Mouse (Mus musculus): ENCODE data around the gene Cbx2. TPM values are rescaled to one million over a fixed set of nuclear protein-coding genes. Genes with fewer than 3 reads are reported as not detected.

The Cbx2 gene
- polyA plus RNA-seq, 1 experiment, result 0.91 TPM

DNA sequence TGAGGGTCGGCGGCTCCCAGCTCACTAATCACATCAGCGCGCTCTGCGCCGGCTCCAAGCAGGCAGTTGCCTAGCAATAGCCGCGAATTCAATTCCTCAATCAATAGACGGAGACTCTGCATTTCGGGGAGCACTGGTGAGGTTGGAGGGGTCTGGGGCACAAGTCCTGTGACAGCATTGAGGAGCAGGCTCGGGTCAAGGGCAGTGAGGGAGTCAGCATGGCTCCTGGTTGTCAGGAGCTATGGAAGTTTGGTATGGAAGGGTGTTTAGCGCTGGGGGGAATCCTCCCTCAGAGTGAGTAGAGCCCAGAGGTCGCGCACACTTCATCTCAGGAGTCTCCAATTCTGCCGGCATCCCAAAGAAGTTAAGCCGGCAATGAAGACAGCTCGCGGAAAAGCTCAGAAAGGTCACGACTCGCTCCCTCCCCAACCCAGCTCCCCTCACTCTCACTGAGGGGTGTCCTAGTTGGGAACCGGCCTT, 13.0 kb downstream of the Cbx2 start:
- H3K4me3 ChIP-seq (ENCODE audit: insufficient read depth, low read depth, low read length), result no peak overlapping the region
- H3K27ac ChIP-seq (replicated peaks; ENCODE audit: low read depth, low read length), result no peak overlapping the region
- H3K4me1 ChIP-seq (ENCODE audit: control insufficient read depth, insufficient read depth, insufficient read length, low read length), result peaks cover 2% of the 10 kb centered on the region; the same call in 1 of the 2 replicates

DNA sequence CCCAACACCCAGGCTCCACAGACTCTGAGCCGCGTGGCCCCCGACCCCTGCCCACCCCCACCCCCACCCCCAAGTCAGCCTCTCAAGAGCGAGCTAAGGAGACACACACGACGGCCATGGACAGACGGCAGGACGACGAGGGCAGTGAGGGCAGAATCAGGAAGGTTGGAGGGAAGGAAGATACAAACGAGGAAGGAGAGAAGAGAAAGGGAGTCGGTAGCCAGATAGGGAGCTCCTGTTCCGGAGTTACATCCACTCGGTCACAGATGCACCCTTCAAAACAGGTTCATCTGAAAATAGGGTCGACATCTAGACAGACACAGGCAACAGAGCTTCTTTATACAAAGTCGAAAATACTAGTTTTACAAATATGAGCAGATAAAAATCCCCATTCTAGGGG, 13.7 kb downstream of the Cbx2 start:
- no peak overlapping the region for H3K4me3 ChIP-seq (ENCODE audit: insufficient read depth, low read depth, low read length)
- H3K4me1 ChIP-seq (ENCODE audit: control insufficient read depth, insufficient read depth, insufficient read length, low read length), result peaks cover 4% of the 10 kb centered on the region
- no peak overlapping the region for H3K27ac ChIP-seq (replicated peaks; ENCODE audit: low read depth, low read length)

DNA sequence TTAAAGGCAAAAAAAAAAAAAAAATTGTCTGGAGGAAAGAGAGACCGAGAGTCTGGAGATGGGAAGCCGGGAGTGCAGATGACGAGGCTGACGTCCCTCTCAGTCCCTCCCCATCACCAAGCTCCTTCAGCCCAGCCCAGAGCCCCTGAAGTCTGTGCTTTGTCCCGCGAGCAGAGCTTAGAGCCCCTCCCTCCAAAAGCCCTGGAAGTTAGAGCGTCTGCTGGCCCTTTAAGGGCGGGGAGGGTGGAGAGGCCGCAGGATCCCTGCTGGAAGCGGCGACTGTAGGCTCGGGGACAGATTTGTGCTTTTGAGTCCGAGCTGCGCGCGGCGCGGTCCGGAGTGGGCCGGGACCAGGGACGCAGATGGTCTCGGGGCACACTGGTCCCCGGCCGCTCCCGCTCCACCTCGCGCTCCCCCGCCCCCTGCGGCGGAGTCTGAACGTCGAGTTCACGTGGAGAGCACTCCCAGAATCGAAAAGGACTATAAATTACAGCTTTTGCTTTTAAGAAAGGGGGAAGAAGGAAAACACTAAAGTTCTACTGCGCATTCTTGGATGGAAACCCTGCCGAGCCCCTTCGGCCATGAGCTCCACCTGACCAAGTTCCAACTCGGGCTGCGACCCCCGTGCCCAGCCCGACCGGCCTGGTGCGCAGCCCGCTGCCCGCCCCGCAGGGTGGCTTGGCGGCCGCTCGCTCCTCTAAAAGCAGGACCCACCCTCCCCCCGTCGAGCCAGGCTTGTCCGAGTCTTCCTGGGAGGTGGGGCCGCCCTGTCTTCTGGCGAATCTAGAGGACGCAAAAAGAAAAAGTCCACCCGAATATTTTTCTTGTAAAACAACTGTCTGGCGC, 14.4 kb downstream of the Cbx2 start:
- no peak overlapping the region for H3K27ac ChIP-seq (replicated peaks; ENCODE audit: low read depth, low read length)
- H3K4me1 ChIP-seq (ENCODE audit: control insufficient read depth, insufficient read depth, insufficient read length, low read length), result peaks cover 6% of the 10 kb centered on the region
- peak overlapping the region; percentile 49 for H3K4me3 ChIP-seq (ENCODE audit: insufficient read depth, low read depth, low read length)

DNA sequence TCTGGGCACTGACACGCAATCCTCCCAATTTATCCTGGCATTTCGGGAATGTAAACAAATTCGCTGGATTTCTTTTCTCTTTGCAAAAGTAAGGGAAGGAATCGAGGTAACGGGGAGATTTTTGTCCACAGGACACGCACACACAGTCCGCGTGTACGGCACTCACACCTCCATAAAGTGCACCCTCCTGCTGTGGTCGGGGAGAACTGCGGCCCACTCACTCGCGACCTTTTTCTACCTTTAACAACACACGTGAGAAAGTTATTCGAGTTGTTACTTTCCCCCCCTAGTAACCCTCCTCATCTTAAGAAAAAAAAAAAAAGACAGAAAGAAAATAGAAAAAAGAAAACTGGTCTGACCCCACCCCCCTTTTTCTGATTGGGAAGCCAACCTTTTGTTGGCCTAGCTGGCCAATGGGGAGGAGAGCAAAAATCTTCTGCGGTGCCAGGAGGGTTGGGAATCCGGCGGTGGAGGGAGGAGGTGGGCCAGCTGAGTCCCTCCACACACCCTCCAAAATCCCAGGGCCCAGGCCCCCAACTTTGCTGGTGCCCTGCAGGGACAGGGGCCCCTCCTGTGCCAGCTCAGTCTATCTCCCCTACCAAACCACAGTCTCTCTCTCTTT, 15.1 kb downstream of the Cbx2 start:
- Histone ChIP-seq H3K4me1 (ENCODE audit: control insufficient read depth, insufficient read depth, insufficient read length, low read length) (peaks cover 6% of the 10 kb centered on the region), H3K27ac (replicated peaks; ENCODE audit: low read depth, low read length) (no peak overlapping the region), H3K4me3 (ENCODE audit: insufficient read depth, low read depth, low read length) (peak overlapping the region; percentile 49)

DNA sequence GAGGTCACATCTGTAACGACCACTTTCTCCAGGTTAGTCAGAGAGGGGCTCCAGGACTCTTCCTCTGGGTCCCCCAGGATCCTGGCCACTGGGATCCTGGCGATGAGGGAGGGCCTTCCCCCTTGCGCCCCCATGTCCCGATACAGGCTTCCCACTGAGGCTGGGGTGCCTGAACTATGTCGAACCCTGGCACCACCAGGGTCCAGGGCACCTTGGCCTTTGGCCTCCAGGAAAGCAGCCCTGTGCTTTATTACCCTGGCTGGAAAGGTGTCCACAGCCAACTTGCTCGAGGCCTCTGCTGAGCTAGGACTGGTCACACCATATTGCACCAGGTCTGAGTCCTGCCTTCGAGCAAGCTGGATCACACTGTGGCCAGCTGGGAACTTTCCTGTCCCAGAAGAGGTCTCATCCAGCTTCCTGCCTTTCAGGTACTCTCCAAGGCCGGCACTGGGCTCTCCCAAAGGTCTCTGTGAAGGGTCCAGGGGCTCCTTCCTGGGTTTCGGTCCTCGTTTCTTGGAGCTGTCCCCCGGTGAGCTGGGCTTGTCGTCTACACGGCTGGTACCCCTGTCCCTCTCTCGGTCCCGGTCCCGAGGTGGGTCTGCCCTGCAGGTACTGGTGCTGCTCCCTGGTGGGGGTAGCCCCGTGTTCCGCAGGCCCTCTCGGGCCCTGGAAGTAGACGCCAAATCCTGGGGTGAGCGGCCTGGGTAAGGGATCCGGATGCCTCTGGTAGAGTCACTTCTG, 16.2 kb downstream of the Cbx2 start:
- H3K4me3 ChIP-seq (ENCODE audit: insufficient read depth, low read depth, low read length), result no peak overlapping the region
- H3K27ac ChIP-seq (replicated peaks; ENCODE audit: low read depth, low read length), result no peak overlapping the region
- peaks cover 6% of the 10 kb centered on the region for H3K4me1 ChIP-seq (ENCODE audit: control insufficient read depth, insufficient read depth, insufficient read length, low read length)

DNA sequence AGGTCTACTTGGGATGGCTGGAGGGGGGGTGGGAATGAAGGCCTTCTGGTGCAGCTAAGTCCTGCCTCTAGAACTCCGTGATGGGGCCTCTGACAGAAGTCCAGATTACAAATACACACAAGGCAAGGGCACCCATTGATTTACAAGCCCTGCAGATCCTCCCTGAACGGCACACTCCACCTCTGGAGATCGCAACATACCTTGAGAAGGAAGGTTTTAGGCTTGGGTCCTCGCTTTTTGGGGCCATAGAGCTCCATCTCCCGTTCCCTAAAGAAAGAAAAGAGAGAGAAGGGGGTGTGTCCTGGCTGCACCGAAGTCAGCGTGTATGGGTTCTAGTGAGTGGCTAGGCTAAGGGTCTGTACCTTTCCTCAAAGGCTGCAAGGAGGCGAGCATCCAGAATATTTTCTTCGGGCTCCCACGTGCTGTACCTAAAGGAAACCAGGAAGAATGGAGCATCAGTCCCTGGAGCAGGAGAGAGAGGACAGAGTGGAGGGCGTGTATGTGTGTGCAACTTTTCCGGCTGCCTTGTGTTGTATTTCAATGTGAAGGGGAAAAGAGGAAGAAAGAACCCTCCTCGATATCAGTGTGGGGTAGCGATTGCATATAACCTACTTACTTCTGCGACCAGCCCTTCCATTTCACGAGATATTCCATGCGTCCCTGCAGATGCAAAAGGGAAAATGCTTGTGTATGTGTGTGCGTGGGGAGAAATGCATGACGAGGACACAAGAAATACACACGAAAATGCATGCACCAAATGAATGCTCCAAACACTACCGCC, 17.2 kb downstream of the Cbx2 start:
- Histone ChIP-seq H3K4me1 (ENCODE audit: control insufficient read depth, insufficient read depth, insufficient read length, low read length) (peaks cover 6% of the 10 kb centered on the region), H3K27ac (replicated peaks; ENCODE audit: low read depth, low read length) (no peak overlapping the region), H3K4me3 (ENCODE audit: insufficient read depth, low read depth, low read length) (peak overlapping the region; percentile 84)

DNA sequence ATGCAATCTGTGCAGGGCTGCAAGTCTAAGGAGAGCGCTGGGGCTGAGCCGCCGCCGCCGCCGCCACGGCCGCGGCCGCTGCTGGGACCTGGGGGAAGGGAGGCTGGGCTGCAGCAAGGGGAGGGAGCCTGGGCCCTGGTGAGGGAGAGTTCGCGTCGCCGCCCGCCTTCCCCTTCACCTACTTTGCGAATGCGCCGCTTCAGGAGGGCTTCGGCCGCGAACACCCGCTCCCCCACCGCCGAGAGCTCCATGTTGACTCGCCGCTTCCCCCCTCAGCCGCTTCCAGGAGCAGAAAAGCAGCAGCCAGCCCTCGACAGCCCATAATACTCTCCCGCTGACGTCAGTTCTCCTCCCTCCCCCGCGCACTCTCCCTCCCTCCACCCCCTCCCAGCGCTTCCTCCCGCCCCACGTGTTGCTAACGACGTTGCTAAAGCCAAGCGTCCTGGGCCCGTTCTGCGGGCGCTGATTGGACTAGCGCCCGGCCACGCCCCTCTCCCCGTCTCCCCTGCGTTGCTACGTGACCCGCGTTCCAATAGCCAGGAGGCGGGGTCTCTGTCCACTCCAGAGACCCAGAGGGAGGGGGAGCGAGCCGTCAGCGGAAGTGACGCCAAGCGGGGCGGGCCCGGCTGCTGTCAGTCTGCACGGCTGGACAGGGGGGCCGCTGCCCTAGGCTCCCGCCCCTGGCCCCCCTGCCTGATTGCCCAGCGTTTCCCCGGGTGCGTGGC, 18.0 kb downstream of the Cbx2 start, which contains the start of gene Cbx8:
Gene Cbx8 (minus strand): TSS at position 370 of the 725 bp plus-strand sequence.
- Histone ChIP-seq H3K4me1 (ENCODE audit: control insufficient read depth, insufficient read depth, insufficient read length, low read length) (peaks cover 6% of the 10 kb centered on the region), H3K27ac (replicated peaks; ENCODE audit: low read depth, low read length) (peak within 1 kb of the TSS; percentile 82), H3K4me3 (ENCODE audit: insufficient read depth, low read depth, low read length) (peak within 1 kb of the TSS; percentile 84)

DNA sequence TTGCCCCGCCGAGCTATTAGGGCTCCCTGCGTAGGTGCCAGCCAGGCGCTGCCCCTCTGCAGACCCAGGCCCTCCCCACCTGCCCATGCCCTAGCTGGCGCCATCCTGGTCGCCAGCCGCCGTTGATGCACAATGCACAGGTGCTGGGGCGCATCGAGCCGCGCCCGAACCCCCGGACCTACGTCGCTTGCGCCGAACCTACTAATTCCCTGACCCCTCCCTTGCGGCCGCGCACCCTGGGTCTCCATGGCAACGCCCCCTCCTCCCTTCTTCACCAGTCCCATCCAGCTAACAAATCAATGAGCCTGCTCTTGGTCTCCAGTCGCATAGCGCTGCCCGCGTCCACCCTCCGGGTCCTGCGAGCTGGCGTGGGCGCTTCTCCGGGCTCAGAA, 18.6 kb downstream of the Cbx2 start:
- H3K4me1 ChIP-seq (ENCODE audit: control insufficient read depth, insufficient read depth, insufficient read length, low read length), result peaks cover 6% of the 10 kb centered on the region
- H3K27ac ChIP-seq (replicated peaks; ENCODE audit: low read depth, low read length), result no peak overlapping the region
- peak overlapping the region; percentile 66 for H3K4me3 ChIP-seq (ENCODE audit: insufficient read depth, low read depth, low read length)

DNA sequence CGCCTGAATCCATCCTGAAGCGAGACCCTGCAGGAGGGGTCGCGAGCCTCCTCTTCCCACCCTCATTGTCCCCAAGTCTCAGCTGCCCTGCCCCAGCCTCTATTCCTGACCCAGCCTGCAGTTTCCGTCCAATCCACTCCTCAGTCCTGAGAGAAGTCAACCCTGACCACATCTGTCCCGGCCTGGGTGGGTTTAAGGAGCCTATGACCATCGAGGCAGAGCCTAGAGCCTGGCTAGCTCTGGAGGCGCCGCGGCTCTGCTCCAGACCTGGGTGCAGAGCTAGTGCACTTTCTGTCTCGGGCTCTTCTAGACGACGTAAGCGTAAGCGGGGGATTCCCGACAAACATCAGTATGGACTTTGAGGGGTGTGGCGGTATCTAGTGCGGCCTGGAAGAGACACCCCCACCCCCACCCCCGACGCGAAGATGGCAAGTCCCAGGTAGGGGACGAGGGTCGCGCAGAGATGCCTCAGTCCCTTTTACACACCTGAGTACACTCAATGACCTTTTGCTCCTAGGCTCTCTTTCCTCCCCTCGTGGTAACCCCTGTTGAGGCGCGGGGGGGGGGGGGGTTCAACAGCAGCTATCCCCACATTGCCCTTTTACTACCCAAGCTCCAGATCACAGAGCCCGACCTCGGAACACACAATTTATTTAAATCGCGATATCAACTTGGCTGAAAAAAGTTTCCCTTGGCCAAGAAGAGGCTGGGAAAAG, 19.1 kb downstream of the Cbx2 start:
- Histone ChIP-seq H3K27ac (replicated peaks; ENCODE audit: low read depth, low read length) (no peak overlapping the region), H3K4me1 (ENCODE audit: control insufficient read depth, insufficient read depth, insufficient read length, low read length) (peaks cover 6% of the 10 kb centered on the region), H3K4me3 (ENCODE audit: insufficient read depth, low read depth, low read length) (peak overlapping the region; percentile 66)

DNA sequence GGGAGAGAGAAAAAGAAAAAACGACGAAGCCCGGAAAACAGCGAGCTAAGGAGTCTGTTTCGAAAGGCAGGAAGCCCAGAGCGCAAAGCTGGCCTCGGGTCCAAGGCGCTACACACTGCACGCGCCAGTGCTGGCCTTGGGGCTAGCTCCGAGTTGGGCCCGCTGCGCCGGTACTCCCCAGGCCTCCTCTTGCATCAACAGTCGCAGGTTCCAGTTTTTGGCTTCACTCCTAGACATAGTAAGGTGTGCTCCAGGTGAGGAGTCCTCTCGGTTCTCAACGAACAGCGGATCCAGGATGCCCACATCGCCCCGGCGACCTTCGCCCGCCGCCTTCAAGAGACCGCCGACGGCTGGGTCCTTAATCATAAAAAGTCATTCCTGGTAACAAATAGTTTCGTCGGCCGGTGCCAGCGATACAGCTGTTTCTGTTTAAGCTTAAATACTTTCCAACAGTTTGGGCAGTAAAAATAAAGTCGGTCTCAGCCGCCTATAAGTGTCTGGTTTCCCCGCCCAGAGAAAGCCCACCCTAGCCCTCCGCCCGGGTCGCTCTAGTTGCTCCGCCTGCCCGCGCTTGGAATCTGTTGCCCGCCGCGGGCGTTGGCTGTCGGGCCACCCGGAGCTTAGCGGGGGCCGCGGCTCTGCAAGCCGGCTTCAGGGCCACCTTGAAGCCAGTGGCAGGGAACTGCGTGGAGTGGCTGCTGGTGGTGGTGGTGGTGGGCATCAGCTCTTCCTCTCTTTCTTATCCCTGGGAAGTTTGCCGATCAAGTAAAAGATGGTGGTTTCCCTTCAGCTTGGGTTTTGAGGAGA, 19.9 kb downstream of the Cbx2 start:
- Histone ChIP-seq H3K4me1 (ENCODE audit: control insufficient read depth, insufficient read depth, insufficient read length, low read length) (peaks cover 6% of the 10 kb centered on the region), H3K27ac (replicated peaks; ENCODE audit: low read depth, low read length) (no peak overlapping the region), H3K4me3 (ENCODE audit: insufficient read depth, low read depth, low read length) (0 out of 2 replicates have a peak overlapping the region, but pooled peaks have one; percentile 7)

DNA sequence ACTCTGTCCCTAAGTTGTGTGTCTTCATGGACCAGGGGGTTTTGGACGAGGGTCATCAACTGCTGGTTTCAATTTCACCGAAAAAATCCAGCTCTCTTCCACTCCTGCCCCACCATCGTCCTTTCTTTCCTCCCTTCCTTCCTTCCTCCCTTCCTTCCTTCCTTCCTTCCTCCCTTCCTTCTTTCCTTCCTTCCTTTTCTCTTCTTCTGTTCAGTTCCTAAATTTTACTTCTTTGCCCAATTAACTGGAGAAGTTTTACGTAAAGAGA, 20.4 kb downstream of the Cbx2 start:
- Histone ChIP-seq H3K4me3 (ENCODE audit: insufficient read depth, low read depth, low read length) (no peak overlapping the region), H3K4me1 (ENCODE audit: control insufficient read depth, insufficient read depth, insufficient read length, low read length) (peaks cover 6% of the 10 kb centered on the region), H3K27ac (replicated peaks; ENCODE audit: low read depth, low read length) (no peak overlapping the region)

DNA sequence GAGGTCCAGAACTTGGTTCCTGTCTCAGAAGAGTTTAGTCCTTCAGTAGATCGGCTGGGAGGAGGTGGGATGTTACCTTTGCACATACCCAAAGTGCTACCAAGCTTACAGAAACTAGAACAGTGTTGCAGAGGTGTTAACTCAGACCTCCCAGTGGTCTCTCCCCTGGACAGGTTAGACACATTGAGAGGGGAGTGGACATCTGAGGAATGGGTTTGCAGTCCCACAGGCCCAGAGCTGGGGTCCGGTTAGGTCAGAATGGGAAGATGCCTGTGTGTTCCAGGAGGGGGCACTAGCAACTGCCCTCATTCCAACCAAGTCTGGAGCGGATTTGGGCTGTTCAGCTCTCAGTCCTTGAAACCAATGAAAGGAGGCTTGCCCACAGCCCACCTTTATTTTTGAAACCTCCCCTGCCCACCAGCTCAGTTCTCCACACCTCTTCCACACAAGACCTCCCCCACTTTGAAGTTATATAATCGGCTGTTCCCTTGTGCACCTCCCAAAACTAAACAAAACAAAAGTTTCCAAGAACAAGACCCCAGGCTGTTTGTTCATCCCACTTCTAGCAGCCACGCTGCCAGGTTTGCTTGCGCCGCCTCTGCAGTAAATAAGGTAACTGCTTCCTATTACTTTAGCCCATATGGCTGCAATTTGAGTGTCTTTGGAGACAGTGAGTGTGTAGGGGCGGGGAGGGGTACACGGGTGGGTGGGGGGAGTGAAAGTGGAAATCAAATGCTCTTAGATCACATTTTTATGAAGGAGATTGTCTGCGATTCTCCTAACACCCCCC, 21.2 kb downstream of the Cbx2 start:
- H3K4me1 ChIP-seq (ENCODE audit: control insufficient read depth, insufficient read depth, insufficient read length, low read length), result peaks cover 6% of the 10 kb centered on the region
- no peak overlapping the region for H3K27ac ChIP-seq (replicated peaks; ENCODE audit: low read depth, low read length)
- no peak overlapping the region for H3K4me3 ChIP-seq (ENCODE audit: insufficient read depth, low read depth, low read length)
